Mouse (Mus musculus) ES-CJ7 (cell line): ENCODE data around the gene Arhgef18.

ENCODE experiments used
- DNase-seq: peaks from one replicate; pipeline ENCODE4 v3.0.0; 2011; ENCODE audit warnings: low read depth, low spot score

The Arhgef18 gene

DNA sequence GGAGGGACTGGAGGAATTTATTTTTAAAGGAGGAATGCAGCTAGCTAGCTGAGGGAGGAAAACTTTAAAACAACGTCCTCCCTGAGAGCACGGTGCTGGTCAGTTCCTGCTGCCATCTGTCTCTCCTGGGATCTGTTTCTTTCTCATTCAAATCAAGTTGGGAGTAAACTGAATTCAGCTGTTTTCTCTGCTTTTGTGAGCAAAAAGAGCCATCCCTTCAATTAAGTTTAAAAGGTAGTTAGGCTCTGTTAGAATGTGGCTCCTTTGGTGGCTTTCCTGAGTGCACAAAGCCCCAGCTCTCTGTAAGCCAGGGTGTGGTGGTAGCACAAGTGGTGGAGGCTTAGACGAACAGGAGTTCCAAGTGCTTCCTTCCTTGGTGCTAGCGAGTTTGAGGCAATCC lies 2.4 kb downstream of the Arhgef18 start:
- DNase-seq = peak; percentile 95

DNA sequence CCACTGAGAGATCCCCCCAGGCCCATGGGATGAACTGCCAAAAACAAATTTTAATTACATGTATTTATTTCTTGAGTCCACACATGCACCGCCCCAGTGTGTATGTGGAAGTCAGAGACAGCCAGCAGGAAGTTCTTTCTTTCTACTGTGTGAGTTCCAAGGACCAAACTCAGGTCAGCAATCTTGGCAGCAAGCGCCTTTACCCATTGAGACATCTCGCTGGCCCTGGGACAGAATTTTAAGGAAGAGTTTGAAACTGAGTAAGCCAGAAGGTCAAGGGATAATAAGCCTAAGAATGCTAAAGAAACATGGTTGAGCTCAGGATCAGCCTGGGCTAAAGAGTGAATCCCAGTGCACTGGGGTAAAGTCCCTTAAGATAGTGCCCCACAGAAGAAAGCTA lies 4.8 kb downstream of the Arhgef18 start:
- no peak for DNase-seq

DNA sequence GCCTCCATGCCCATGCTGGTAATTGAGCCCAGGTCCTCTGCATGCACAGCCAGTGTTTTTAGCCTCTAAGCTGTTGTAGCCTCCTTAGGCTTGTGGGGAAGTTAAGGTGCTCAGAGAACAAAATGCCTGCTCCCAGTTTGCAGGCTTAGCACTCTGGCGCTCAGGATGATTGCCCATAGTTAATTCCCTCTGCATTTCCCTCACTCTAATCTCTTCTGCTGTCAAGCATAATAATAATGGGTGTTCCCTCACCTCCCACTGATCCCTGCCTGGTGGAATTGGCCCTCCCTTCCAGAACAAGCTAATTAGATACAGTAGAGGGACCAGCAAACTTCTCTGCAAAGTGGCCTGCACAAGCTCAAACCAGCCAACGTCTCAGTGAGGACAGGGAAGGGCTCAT lies 7.7 kb downstream of the Arhgef18 start:
- DNase-seq = peak; percentile 86

DNA sequence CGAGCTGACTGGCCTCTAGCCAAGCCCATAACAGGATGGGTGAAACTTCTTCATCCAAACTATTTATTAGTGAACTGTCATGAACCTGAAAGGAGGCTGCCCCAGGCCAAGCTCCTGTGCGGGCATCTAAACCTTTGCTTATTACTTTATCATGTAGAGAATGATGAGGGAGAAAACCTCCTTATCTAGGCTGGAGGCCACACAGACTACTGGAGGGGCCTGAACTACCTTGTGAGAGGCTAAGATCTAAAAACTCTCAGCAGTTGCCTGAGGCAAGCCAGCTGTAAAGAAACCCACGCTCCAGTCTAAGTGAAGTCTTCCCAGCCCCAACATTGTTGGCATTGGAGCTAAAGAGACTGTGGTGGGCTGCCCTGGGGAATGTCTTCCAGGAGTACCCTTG lies 14.6 kb downstream of the Arhgef18 start:
- DNase-seq = no peak

DNA sequence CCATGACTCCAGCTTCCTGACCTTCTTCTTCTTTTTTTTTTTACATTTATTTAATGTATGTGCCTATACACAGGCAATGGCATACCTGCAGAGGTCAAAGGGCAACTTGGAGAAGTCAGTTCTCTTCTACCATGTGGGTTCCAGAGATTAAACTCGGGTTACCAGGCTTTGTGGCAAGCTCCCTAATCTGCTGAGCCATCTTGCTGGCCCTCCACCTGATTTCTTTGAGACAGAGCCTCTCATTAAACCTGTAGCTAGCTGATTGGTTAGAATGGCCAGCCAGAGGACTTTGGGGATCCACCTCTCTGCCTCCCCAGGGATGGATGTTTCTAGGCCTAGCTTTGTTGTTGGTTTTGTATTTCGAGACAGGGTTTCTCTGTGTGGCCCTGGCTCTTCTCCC lies 18.3 kb downstream of the Arhgef18 start:
- no peak for DNase-seq

DNA sequence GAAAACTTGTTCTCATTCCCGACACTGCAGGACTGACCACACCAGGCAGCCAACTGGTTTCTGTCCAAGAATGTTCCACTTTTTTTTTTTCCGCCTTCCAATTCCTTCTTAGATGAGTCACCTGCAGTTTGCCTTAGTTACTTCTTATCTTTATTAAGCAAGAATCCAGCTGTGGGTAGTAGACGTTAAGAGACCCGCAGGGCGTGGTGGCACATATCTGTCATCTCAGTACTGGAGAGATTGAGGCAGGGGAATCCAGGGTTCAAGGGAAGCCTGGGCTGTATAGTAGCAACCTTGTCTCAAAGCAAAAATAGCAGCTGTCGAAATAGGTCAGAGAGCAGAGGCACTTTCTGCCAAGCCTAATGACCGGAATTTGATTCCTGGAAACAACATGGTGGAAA lies 19.1 kb downstream of the Arhgef18 start:
- no peak for DNase-seq

DNA sequence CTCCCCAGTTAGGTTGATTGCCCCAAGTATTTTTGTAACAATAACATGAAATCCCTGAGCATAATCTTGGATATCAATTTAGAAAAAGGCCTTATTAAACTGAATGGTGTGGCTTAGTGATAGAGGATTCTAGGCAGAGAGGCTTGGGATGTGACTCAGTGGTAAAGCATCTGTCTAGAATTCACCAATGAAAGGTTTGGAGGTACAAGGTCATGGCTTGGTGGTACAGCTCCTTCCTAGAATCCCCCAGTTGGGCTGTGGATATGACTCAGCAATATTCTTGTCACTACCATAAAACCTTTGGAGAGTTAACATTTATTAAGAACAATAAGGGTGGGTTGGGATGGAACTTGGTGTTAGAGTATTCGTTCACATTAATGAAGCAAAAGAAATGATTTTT lies 20.0 kb downstream of the Arhgef18 start:
- DNase-seq = no peak

DNA sequence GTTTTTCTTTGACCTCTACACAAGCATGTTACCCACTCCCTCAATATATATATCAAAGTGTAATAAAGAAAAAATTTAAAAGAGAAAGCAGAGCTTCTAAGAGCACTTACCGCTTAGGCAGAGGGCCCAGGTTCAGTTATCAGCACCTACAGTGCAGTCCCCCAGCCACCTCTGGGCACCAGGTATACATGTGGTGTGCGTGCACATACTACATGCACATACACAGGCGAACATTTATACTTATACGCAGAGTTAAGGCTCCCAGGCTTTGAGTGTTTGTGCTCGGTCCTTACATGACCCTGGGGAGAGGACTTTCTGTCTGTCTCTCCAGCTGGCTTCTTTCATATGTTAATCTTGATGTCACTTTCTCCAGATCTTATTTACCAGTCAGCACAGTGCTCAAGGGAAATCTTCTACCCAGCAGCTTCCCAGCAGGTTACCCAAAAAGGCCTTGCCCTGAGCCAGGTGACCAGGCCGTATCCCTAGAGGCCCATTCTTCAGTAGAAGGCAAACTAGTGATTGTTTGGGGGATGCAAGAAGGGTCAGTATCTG lies 21.9 kb downstream of the Arhgef18 start:
- DNase-seq = peak; percentile 62

DNA sequence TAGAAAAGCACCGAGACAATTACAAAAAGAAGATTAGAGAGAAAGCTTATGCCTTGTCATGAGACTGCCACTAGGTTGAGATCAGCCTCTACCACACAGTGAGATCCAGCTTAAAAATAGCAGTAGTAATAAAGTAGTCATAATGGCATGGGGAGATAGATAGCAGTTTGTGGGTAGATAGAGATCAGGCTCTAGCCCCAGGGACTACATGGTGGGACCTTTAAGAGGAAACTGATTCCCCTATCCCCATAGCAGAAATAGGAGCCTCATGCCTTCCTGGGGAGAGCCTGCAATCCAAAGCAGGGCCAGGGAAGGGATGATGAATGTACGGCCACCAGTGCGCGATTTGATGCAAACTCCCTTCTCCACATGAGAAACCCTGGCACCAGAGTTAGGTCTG lies 22.5 kb downstream of the Arhgef18 start:
- DNase-seq = no peak

DNA sequence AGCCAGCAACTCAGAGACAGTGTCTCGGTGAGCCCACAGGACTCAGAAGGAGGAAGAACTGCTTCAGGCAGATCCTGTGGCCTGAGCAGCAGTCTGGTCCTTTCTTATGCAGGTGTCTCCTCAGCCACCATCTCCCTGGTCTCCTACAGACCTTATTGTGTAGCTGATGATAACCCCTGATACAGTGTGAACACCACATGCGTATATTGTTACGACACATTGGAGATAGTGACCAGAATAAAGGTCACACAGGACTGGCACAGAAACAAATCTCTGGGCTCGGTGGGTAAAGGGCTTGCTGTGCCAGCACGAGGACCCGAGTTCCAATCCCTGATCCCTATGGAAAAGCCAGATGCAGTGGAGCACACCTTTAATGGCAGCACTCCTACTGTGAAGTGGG lies 22.9 kb downstream of the Arhgef18 start:
- DNase-seq = no peak

DNA sequence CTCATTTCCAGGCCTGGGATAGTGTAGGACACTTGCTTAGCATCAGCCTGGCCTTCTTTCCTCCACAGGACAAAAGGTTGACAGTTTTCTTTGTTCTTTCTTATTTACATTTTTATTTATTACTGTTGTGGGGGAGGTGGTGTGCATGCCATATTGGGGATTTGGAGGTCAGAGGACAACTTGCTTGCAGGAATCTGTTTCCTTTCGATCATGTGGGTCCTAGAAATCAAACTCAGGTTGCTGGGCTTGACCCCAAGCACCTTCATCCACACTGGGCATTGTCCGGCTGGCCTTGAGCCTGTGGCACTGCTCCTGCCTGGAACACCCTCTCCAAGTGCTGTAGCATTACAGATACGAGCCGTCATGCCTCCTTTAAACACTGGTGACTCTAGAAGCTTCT lies 24.0 kb downstream of the Arhgef18 start:
- DNase-seq = peak; percentile 80

DNA sequence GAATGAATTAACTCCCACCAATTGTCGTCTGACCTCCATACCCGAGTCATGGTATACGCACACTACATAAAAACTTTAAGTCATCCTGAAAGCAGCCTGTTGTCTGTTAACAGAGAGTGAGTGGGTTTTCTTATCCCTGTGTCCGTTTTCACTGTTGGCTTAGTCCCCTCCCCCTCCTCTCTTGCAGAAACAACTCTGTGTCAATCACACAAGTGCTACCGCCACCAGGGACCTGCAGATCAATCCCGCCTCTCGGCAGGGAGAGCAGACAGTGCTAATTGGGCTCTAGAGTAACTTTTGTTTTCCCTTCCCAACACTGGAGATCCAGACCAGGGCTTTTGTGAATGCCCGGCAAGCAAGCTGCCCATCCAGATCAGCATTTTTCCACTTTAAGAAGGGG lies 24.6 kb downstream of the Arhgef18 start:
- peak; percentile 84 for DNase-seq

DNA sequence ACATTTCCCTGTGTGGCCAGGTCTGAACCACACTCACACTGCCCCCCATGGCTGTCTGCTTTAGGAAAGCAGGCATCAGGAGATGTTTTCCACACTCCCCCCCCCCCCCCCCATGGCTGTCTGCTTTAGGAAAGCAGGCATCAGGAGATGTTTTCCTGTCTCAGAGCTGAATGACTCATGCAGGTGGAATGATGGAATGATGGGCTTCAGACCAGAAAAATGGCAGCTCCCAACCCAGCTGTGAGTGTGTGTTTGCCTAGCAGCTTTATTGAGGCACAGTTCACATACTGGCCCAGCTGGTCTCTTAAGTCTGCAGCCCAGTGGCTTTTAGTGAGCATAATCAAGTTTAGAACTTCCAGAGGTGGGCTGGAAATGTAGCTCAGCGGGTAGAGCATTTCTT lies 25.3 kb downstream of the Arhgef18 start:
- no peak for DNase-seq

DNA sequence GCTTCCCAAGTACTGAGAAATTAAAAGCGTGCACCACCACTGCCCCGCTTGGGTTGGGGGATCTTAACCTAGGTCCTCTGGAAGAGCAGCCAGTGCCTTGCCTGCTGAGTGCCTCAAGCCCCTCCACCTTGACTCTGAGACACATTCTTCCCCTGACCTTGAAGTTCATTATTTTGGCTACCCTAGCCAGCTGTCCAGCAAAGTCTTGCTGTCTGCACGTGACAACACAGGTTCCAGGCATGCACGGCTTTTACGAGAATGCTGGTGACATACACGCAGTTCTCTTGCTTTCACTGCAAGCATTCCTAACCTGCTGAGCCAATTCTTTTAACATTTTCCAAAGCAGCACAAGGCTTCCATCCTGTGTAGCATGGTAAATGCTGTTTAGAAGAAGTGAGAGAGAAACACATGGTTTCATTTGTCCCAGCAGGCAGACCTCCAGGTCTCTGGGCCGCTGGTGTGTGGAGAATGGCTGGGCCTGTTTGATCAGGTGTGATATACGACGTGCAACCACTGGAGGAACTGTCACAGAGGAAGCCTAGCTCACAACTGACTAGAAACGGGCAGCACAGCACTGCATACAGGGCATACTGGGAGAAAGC lies 27.4 kb downstream of the Arhgef18 start:
- no peak for DNase-seq

DNA sequence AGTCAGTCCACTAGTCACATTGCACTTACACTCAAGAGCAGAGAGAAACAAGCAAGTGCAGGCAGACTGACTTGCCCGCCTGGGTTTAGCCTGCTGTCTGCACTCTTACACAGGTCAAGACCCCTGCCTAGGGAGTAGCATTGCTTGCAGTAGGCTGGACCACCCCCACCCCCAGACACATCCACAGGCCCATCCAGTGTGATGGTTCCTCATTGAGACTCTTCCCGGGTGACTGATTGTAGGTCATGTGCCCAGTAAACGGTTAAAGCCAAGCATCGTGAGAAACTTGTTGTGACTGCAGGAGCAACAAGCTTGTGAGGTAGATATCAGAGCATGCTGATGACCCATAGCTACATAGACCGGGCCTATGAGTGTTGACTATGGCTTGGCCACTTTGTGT lies 28.7 kb downstream of the Arhgef18 start:
- DNase-seq = peak; percentile 56

DNA sequence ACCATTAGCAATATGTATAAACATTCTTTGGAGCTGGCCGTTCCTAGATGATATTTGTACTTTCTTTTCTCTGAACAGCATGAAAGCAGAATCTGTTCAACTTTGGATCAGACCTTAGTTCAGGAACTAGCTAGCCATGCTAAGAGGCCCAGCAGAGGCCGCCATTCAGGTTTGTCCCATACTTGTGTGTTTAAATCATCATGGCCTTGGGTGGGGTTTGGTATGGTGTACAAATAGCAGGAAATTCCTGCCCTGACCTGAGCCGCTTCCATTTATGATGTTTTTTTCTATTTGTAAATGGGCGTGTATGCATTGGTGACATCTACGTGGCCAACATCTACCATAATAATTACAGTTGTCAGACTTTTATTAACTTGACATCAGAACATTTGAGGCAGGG lies 32.4 kb downstream of the Arhgef18 start:
- DNase-seq = no peak

DNA sequence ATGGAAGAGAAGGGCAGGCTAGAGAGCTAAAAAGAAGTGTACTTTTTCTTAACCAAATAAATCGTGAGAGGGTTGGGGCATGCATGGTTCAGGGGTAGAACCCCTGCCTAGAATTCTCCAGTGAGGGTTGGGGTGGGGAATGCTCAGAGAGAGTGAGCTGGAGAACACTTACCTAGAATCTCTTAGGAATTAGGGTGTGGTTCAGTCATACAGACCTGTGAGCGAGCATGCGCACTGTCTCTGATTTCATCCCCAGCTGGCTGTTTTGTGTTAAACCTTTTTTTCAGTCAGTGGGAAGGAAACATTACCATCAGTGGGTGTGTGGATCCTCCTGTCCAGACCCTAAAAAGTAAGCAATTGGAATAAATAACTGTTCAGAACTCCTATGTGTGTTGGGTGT lies 33.4 kb downstream of the Arhgef18 start:
- peak; percentile 55 for DNase-seq

DNA sequence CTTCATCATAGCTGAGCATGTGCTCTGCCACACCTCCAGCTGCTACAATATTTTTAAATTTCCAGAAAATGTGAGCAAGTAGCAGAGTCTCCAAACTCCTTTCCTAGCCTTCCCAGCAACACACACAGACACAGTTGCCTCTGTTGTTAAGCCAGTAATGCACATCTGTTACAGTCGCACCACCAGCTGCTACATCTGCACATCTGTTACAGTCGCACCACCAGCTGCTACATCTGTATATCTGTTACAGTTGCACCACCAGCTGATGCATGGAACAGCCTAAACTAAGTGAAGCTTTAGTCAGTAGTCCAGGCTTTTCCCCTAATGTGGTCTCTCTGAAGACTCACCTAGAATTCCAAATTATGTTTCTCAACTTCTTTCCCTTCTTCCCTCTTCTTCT lies 35.6 kb downstream of the Arhgef18 start:
- no peak for DNase-seq

DNA sequence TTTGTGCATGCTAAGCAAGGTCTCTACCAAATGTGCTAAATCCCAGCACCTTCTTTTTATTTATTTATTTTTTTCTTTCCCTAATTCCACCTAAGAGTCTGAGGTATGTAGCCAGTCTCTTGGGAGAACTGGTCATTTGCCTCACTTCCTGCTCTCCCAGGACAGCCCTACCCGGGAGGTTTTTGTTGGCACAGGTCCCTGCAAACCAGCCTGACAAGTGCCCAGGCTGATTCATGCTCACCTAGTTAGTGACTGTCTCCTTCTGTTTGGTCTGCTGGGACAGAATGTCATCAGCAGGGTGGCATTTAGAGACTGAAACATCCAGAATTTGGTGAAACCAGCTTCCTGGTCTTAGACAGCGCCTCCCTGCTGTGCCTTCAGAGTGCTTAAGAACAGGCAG lies 37.2 kb downstream of the Arhgef18 start:
- no peak for DNase-seq

DNA sequence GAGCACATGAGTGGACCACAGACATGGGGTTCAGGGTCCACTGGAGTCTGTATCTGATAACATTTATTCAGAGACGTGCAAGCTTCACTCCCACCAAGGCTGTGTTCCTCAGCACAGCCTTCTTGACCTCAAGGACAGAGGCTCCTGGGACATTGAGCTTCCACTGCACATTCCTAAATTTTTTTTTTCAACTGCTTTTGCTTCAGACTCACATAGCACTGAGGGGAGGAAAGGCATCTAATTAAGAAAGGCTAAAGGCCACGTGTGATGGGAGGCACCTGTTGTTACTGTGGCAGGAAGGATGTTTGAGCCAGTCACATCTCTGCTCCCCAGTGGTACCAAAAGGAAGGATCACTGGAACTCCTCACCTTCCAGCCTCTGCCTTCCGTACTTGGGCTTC lies 38.3 kb downstream of the Arhgef18 start:
- no peak for DNase-seq

DNA sequence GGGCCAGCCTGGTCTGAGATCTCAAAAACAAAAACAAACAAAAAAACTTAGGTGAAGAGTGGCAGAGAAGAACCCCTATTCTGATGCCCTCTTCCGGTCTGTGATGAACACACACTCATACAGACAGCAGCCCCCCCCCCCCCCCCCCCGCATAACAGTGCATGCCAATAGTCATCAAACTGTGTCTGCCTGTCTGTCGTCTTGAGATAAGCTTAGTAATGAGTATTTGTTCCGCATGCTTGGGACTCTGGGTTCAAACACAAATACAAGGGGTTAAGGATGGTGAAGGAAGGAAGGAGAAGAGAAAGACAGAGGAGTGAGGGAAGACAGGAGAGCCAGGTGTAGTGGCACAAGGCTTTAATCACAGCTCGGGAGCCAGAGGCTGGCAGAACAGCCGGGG lies 43.7 kb downstream of the Arhgef18 start:
- DNase-seq = no peak

DNA sequence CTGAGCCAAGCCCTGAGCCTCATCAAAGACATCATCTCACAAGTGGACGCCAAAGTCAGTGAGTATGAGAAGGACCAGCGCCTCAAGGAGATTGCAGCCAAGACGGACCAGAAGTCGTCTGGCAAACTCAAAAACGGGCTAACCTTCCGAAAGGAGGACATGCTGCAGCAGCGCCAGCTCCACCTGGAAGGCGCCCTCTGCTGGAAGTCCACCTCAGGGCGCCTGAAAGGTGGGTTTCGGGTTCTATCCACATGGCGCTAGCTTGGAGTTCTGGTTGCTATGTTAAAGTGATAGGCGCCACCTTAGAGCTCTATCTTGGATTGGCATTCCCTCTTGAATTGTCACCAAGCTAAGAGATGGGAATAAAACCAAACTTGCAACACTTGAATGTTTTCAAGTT lies 46.7 kb downstream of the Arhgef18 start:
- DNase-seq = peak; percentile 63

DNA sequence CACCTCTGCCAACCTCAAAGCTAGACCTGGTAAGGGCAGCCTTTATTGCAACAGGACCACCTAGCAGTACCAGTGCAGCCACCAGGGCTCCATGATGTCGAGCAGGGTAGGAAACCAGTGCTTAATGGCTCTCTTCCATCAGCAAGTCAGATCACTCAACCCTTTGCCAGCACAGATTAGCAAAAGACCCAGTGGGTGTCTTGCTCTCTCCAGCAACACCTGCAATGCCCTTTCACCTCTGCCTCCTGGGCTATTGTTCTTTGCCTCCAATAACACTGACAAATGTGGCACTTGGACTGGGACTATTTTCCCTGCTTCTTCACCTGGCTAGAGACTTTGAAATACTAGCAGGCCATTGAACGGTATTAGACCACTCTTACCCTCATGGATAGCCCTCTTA lies 56.4 kb downstream of the Arhgef18 start:
- no peak for DNase-seq

DNA sequence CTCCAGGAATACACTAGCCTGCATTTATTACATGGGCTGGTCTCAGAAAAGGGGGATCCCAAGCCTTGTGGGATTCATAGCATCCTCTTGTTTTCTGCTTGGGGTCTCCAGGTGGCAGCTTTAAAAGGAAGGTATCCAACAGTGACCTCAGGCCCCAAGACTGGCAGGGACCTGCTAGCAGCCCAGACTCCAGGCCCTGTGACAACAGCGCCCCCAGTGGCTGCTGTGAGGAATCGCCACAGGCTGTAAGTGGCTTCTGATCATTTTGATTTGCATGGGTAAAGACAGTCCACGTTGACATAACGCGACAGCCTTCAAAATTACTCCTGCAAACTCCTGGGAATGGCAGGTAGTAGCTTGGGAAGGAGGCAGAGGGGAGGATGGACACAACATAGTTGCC lies 57.9 kb downstream of the Arhgef18 start:
- DNase-seq = peak; percentile 70
